Mouse (Mus musculus) lung, adult 10 weeks (tissue): ENCODE results near the gene Olfr476. TPM values are rescaled to one million over a fixed set of nuclear protein-coding genes. Genes with fewer than 3 reads are reported as not detected.

Source experiments
- polyA plus RNA-seq: library from polyadenylated mRNA; stranded (reverse); fragments of 350-450 nt; fragmentation: Illumina TruSeq; extraction: RNeasy Lipid Tissue Mini Kit (QIAGEN cat#74804); gene quantifications from one replicate; pipeline ENCODE4 v1.2.3, GENCODE M21; 2014; ENCODE audit warnings: low read depth, low replicate concordance; ENCODE audit not compliant: insufficient read depth

The Olfr476 gene
- not detected for polyA plus RNA-seq

DNA sequence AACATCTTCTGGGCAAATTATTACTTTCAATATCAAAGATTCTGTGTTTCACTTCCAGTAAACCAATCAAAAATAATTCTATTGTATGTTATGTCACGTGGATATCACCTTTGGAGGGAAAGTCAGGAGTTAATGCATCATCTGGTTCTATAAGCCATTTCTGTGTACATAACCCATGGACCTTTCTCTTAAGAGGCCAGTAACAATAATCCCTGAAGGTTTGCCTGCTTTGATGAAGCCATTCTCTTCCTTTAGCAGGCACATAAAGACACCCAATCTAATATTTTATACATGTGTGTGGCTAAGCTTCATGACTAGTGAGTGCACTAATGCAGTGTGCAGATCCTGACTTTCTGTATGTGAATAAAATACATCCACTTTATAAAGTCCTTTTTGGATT lies at the start of gene Olfr476:
Gene Olfr476, plus strand, starts transcription at position 301 of the 400 bp plus-strand sequence.

DNA sequence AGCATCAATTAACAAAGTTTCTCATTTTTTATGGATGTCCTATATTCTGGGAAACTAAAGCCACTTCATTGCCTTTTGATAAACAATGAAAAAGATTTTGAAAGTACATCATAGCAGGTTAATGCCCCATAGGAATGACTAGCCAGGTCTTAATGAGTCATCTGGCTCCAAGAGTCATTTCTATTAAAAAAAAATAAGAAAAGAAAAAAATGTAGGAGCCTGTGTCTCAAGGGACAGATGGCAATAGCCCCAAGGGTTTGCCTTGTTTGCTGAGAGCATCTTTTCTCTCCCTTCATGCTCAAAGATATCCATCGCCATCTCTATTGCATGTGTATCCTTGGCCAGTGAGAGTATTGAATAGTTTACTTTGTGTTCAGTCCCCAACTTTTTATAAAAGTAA lies 34.5 kb upstream of the Olfr476 start, which contains the start of gene Olfr473:
Gene Olfr473, plus strand, starts transcription at position 301 of the 400 bp plus-strand sequence.

DNA sequence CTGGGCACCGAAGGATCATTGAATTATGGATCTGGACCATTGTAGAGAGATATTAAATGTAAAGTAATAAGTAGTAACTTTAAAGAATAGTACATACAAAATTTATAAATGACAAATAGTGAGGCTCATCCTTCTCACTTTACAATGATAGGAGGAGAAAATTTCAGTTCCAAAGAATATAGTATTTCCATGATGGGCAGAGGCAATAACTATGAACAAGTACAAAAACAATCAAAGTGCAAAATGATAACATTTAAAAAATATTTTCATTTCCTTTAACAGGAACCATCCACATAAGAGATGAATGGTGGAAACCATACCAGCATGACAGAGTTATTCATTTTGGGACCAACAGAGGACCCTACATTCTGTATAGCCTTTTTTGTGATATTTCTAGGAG lies 10.3 kb upstream of the Olfr476 start, which contains the start of gene Olfr474:
Gene Olfr474, plus strand, starts transcription at position 301 of the 400 bp plus-strand sequence.

DNA sequence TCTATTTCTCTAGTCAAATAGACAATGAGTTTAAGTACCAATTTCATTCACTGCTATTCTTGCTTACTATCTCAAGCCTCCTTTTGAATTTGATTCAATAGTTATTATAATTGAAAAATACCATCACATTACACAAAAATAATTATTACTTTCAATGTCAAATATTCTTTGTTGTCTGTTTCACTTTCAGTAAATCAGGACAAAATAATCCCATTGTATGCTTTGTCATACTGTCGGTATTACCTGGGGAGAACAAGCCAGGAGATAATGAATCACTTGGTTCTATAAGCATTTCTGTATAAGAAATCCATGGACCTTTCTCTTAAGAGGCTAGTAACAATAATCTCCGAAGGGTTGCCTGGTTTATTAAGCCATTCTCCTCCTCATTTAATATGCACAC lies 21.8 kb downstream of the Olfr476 start, which contains the start of gene Olfr477:
Gene Olfr477, plus strand, starts transcription at position 301 of the 400 bp plus-strand sequence.

Other genes starting within 250 kb of the Olfr476 start
- gene Cyb5r2, start 206.8 kb upstream of the Olfr476 start, polyA plus RNA-seq = not detected
- not detected for gene Ovch2, start 163.6 kb upstream of the Olfr476 start, polyA plus RNA-seq
- not detected for gene Olfr467, start 152.5 kb upstream of the Olfr476 start, polyA plus RNA-seq
- not detected for gene Olfr469, start 139.3 kb upstream of the Olfr476 start, polyA plus RNA-seq
- not detected for gene Olfr470, start 117.3 kb upstream of the Olfr476 start, polyA plus RNA-seq
- not detected for gene Olfr472, start 66.9 kb upstream of the Olfr476 start, polyA plus RNA-seq
- not detected for gene Olfr473, start 34.4 kb upstream of the Olfr476 start, polyA plus RNA-seq
- gene Olfr474, start 10.2 kb upstream of the Olfr476 start, polyA plus RNA-seq = not detected
- not detected for gene Olfr477, start 21.9 kb downstream of the Olfr476 start, polyA plus RNA-seq
- not detected for gene Olfr478, start 69.2 kb downstream of the Olfr476 start, polyA plus RNA-seq
- not detected for gene Olfr479, start 85.9 kb downstream of the Olfr476 start, polyA plus RNA-seq
- not detected for gene Olfr480, start 102.5 kb downstream of the Olfr476 start, polyA plus RNA-seq
- gene Olfr481, start 115.1 kb downstream of the Olfr476 start, polyA plus RNA-seq = not detected
- not detected for gene Olfr482, start 132.8 kb downstream of the Olfr476 start, polyA plus RNA-seq
- gene Olfr483, start 136.0 kb downstream of the Olfr476 start, polyA plus RNA-seq = not detected
- gene Olfr484, start 162.6 kb downstream of the Olfr476 start, polyA plus RNA-seq = not detected
- gene Olfr485, start 195.1 kb downstream of the Olfr476 start, polyA plus RNA-seq = not detected
- not detected for gene Olfr486, start 207.9 kb downstream of the Olfr476 start, polyA plus RNA-seq
- not detected for gene Olfr487, start 249.8 kb downstream of the Olfr476 start, polyA plus RNA-seq